ENCODE assay signal across 14 mouse cellular contexts in genomic region chr15:86051152-86051551, GRCm38 (mm10). TPM values are rescaled to one million over a fixed set of nuclear protein-coding genes. Genes with fewer than 3 reads are reported as not detected.
A peak's percentile ranks its signal among the peaks of the same experiment; 100 is the strongest.
DNase-seq lines count a peak whose midpoint lies in the region; ATAC-seq and TF ChIP-seq lines count a peak whose summit lies in the region.
"Had no signal": no experiment of that assay in that cellular context is flagged by ENCODE, and none has a peak within 500 bp of the region (broad histone marks: within the 10 kb centered on the region; RNA-seq: fewer than 3 reads in every experiment).

No protein-coding gene starts in this region.

- intact Hi-C loops in left cerebral cortex, adult 2 months (cut with DNase I): loop anchor here (10.0 kb wide), 1 partner anchor 164 kb away; the partner anchor contains the start of gene Tbc1d22a

- no peak overlapping the region for H3K4me3 ChIP-seq in heart, embryonic 12.5 days
- H3K4me3 ChIP-seq in liver, embryonic 12.5 days: peak overlapping the region; percentile 36
- peak overlapping the region; percentile 2; the same call in 1 of the 2 replicates for H3K4me3 ChIP-seq in small intestine, adult 2 months (ENCODE audit: low read depth, low read length)
- no peak overlapping the region for H3K4me3 ChIP-seq in lung, adult 2 months (replicated peaks; ENCODE audit: extremely low read depth, low read depth, low read length)
- no peak overlapping the region for H3K4me3 ChIP-seq in left cerebral cortex, adult 2 months
- H3K4me3 ChIP-seq: myocyte had no signal

- 74% methylated on average over 10 of the region's 10 CpGs for WGBS in heart, embryonic 12.5 days
- 26% methylated on average over 10 of the region's 10 CpGs for WGBS in liver, embryonic 12.5 days (ENCODE audit: insufficient replicate concordance)
- 49% methylated on average over 10 of the region's 10 CpGs for WGBS in small intestine, adult 2 months
- WGBS in lung, adult 2 months: 66% methylated on average over 10 of the region's 10 CpGs

- ATAC-seq in heart, embryonic 12.5 days (ENCODE audit: insufficient number of reproducible peaks, low FRiP score): no peak
- peak; percentile 87 for ATAC-seq in liver, embryonic 12.5 days
- ATAC-seq: intestine, embryonic 16.5 days had no signal

- no peak for TF ChIP-seq POLR2A in small intestine, adult 2 months (IDR thresholded peaks at IDR 0.05; ENCODE audit: low read depth, low read length)
- TF ChIP-seq POLR2A in lung, adult 2 months (IDR thresholded peaks at IDR 0.05; ENCODE audit: borderline replicate concordance, extremely low read depth, low read depth, low read length): no peak

- H3K4me2 ChIP-seq in heart, embryonic 12.5 days: no peak overlapping the region
- H3K4me2 ChIP-seq in liver, embryonic 12.5 days: peak overlapping the region; percentile 66

- H3K27ac ChIP-seq in heart, embryonic 12.5 days (ENCODE audit: poor library complexity, severe bottlenecking): no peak overlapping the region
- H3K27ac ChIP-seq in liver, embryonic 12.5 days: peak overlapping the region; percentile 87
- H3K27ac ChIP-seq in small intestine, adult 2 months (ENCODE audit: insufficient read depth, low read depth, low read length): no peak overlapping the region
- H3K27ac ChIP-seq in left cerebral cortex, adult 2 months: no peak overlapping the region
- H3K27ac ChIP-seq: macrophage had no signal

- no peaks in the 10 kb centered on the region for H3K9me3 ChIP-seq in heart, embryonic 12.5 days (replicated peaks)
- no peaks in the 10 kb centered on the region for H3K9me3 ChIP-seq in liver, embryonic 12.5 days (replicated peaks)

- 0 out of 2 replicates have a peak, but pooled peaks cover 3% of the 10 kb centered on the region for H3K4me1 ChIP-seq in heart, embryonic 12.5 days (replicated peaks)
- H3K4me1 ChIP-seq in liver, embryonic 12.5 days: peaks cover 61% of the 10 kb centered on the region
- no peaks in the 10 kb centered on the region; the same call in 1 of the 2 replicates for H3K4me1 ChIP-seq in small intestine, adult 2 months (ENCODE audit: control insufficient read depth, insufficient read depth, insufficient read length, low read length)
- H3K4me1 ChIP-seq in lung, adult 2 months (ENCODE audit: control insufficient read depth, insufficient read depth, low read length): no peaks in the 10 kb centered on the region

- no peaks in the 10 kb centered on the region for H3K36me3 ChIP-seq in heart, embryonic 12.5 days
- no peaks in the 10 kb centered on the region for H3K36me3 ChIP-seq in liver, embryonic 12.5 days
- H3K36me3 ChIP-seq in small intestine, adult 2 months (ENCODE audit: control insufficient read depth, insufficient read depth, low read length): no peaks in the 10 kb centered on the region

- TF ChIP-seq CTCF in small intestine, adult 2 months (IDR thresholded peaks at IDR 0.05; ENCODE audit: extremely low read depth, insufficient read length, insufficient replicate concordance, low read depth, low read length): no peak
- TF ChIP-seq CTCF in lung, adult 2 months (IDR thresholded peaks at IDR 0.05; ENCODE audit: insufficient read depth, low read length): no peak
- no peak for TF ChIP-seq CTCF in left cerebral cortex, adult 2 months (IDR thresholded peaks at IDR 0.05)

- peak; percentile 87 for DNase-seq in heart, adult 11 months
- peak; percentile 68 for DNase-seq in c-Kit-positive CD71-negative TER-119-negative erythroid progenitor cells, embryonic 14.5 days (ENCODE audit: low read depth)
- no peak for DNase-seq in ovary, postnatal 10 days (ENCODE audit: low spot score)
- no peak for DNase-seq in lung, adult 2 months
- DNase-seq in left cerebral cortex, adult 2 months (ENCODE audit: extremely low spot score in 1 of 2, low spot score in 2 of 2): no peak
- DNase-seq: adrenal gland, postnatal 36 days; cerebellum, postnatal 14 days; retina, postnatal 1 day had no signal

- H3K27me3 ChIP-seq in heart, embryonic 12.5 days (replicated peaks): no peaks in the 10 kb centered on the region; the same call in 1 of the 2 replicates
- 0 out of 2 replicates have a peak, but pooled peaks cover 2% of the 10 kb centered on the region for H3K27me3 ChIP-seq in liver, embryonic 12.5 days (replicated peaks)
- H3K27me3 ChIP-seq in small intestine, adult 2 months (ENCODE audit: control insufficient read depth, insufficient read depth, low read length): no peaks in the 10 kb centered on the region

- no peak overlapping the region for H3K9ac ChIP-seq in heart, embryonic 12.5 days
- H3K9ac ChIP-seq in liver, embryonic 12.5 days: peak overlapping the region; percentile 61

RNA-seq across cellular contexts. Expression of gene Gramd4, which starts 6.3 kb away (rescaled TPM):
- polyA plus RNA-seq in heart, embryonic 12.5 days (2016; fragmentation: Nextera tagmentation; extraction: Ambion mirVana): 14.3 and 14.8 TPM in 2 replicates
- 14.4 and 15.1 TPM in 2 replicates for polyA plus RNA-seq in liver, embryonic 12.5 days (2016; fragmentation: Nextera tagmentation; extraction: Ambion mirVana)
- 10.5 and 25.1 TPM in 2 replicates for polyA plus RNA-seq in small intestine, adult 2 months (2012; rRNA removed)
- polyA plus RNA-seq in lung, adult 2 months (2012; rRNA removed): 21.5 and 24.4 TPM in 2 replicates
- 10 to 100 TPM; 46.2 to 51.7 TPM for total RNA-seq in left cerebral cortex, adult 2 months (2021)

RNA-seq across cellular contexts. Expression of gene Celsr1, which starts 17.6 kb away (rescaled TPM):
- polyA plus RNA-seq in heart, embryonic 12.5 days (2016; fragmentation: Nextera tagmentation; extraction: Ambion mirVana): 2.0 and 2.3 TPM in 2 replicates
- 0.11 and 0.25 TPM in 2 replicates for polyA plus RNA-seq in liver, embryonic 12.5 days (2016; fragmentation: Nextera tagmentation; extraction: Ambion mirVana)
- 2.9 and 4.7 TPM in 2 replicates for polyA plus RNA-seq in small intestine, adult 2 months (2012; rRNA removed)
- 16.0 and 16.2 TPM in 2 replicates for polyA plus RNA-seq in lung, adult 2 months (2012; rRNA removed)
- total RNA-seq in left cerebral cortex, adult 2 months (2021): 1 to 10 TPM; 3.7 to 4.6 TPM
- polyA plus RNA-seq: macrophage had no signal

Comparison
In these comparisons a context has a peak if more than half of its experiments do, and no peak if none do; other contexts are left out.
1. DNase-seq: peak in heart, adult 11 months (single experiment) and c-Kit-positive CD71-negative TER-119-negative erythroid progenitor cells, embryonic 14.5 days (single experiment); none in ovary, postnatal 10 days (single experiment), lung, adult 2 months (single experiment) and left cerebral cortex, adult 2 months (0 of 2).
2. H3K4me3 ChIP-seq: peak in liver, embryonic 12.5 days (single experiment) and small intestine, adult 2 months (single experiment); none in heart, embryonic 12.5 days (single experiment), lung, adult 2 months (single experiment) and left cerebral cortex, adult 2 months (single experiment).